Mouse (Mus musculus): ENCODE data around the gene Cdc5l.
"Not testable (repeated sequence)": the region's sequence is repeated elsewhere in the genome, so short reads cannot be mapped to it uniquely, and the experiment has no call there.

The Cdc5l gene

DNA sequence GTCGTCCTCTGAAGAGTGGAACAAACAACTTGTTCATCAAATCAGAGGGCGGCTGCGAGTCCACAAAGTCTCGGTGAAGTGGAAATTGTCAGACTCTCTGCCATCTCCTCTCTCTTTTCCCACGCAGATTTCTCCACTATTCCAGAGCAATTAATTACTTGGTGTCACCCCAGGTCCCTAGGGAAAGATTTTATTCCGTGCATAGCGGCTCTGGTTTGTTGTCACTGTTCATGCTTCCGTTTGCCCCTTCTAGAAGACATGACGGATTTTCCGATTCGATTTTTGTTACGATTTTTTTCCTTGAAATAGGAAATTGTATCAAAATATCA lies 689 bp upstream of the Cdc5l start:
- DNase-seq, result no peak

DNA sequence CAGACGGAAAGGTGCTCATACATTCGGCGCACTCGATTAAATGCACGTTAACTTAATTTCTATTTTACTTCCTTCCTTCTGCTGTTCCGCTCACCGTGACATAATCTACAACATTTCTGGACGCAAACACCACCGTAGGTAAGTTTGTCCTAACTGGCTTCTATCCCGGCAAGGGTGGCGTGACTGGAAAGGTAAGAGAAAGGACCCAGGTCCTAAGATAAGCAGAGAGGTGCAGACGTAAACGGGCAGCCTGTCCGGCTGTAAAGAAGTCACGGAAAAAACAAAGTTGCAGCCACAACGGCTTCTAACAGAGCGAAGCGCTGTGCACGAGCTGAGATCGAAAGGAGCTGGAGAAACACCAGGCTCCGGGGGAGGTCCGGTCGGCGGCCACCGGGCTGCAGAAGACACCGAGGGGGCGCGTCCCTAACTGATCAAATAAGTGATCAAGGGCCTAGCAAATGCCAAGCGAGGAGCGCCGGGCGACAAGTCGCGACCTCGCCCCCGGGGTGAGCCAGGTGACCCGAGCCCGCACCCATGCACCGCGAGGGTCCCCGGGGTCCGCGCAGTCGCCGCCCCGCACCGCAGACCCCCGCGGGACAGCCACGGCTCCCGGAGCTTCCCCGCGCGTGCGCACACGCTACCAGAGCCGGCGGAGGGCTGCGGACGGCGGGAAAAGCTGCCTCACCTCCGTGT lies 685 bp downstream of the Cdc5l start:
- DNase-seq, result no peak

GRCm38 (mm10) chr17:45432007-45432406 lies 1.5 kb downstream of the Cdc5l start:
- DNase-seq, result no peak

DNA sequence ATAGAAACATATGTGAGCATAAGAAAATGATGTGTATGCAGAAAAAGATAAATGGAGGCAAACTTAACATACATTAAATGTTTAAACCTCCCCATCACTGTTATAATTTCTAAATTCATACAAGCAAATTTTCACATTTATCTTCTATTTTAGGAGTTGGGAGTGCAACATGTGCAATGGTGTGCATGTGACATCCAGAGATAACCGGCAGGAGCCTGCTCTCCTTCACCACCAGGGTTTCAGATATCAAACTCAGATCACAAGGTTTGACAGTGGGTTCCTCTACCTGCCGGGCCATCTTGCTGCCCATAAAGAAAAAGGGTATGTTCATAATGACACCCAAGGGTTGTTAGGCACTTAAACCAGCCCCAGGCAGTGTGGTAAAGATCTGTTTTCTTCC lies 16.1 kb downstream of the Cdc5l start:
- DNase-seq, result no peak

DNA sequence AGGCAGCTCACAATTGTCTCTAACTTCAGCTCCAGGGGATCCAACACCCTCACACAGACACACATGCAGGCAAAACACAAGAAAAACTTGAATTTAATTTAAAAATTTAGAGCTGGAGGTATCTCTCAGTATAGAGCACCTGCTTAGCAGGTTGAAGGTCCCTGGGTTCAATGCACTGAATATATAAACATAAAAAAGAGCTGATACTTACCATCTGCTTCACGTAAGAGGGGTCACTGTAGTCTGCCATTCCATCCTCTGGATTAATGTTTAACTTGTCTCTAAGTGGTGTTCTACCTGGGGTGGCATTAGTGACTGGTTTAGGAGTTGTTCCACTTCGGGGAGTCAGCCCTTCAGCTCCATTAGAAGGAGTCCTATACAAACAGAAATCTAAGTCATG lies 21.9 kb downstream of the Cdc5l start:
- DNase-seq, result not testable (repeated sequence)

- DNase-seq, result no peak
Observed at GRCm38 (mm10) chr17:45408719-45409118, 24.8 kb downstream of the Cdc5l start.

- no peak for DNase-seq
Observed at GRCm38 (mm10) chr17:45406281-45406680, 27.3 kb downstream of the Cdc5l start.

GRCm38 (mm10) chr17:45403207-45403606 lies 30.3 kb downstream of the Cdc5l start:
- DNase-seq, result peak; percentile 16 to 60

GRCm38 (mm10) chr17:45402601-45403000 lies 30.9 kb downstream of the Cdc5l start:
- no peak for DNase-seq

DNA sequence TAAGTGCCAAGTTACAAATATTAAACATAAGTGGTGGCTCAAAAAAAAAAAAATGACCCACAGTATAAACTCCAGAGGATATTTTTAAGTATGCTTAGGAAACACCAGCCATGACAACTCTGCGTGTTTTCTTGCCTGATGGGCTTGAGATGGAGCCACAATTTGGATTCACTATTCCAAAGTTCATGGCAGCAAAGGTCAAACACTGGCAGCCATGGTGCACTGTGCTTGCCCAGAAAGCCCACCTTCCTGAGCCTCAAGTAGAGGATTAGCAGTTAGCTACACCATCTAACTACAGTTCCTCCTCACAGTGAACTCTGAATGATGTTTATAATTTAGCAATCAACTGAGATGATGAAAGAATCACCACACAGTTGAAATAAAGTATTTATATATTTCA lies 31.4 kb downstream of the Cdc5l start:
- DNase-seq, result no peak

- no peak for DNase-seq
Observed at GRCm38 (mm10) chr17:45401126-45401905, 32.2 kb downstream of the Cdc5l start.

- no peak for DNase-seq
Observed at GRCm38 (mm10) chr17:45398021-45398420, 35.5 kb downstream of the Cdc5l start.

DNA sequence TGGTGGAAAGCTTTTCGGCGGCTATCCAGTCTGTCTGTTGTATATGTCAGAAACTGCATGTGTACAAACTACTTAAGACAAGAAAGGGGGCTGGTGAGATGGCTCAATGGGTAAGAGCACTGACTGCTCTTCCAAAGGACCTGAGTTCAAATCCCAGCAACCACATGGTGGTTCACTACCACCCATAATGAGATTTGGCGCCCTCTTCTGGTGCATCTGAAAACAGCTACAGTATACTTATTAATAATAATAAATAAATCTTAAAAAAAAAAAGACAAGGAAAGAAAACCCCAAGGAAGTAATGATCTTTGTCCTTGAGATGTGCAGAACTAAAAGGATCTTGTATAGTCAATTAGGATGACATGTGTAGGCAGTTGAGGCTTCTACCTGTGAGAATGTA lies 36.0 kb downstream of the Cdc5l start:
- no peak for DNase-seq

- DNase-seq, result no peak
Observed at GRCm38 (mm10) chr17:45394612-45395011, 38.9 kb downstream of the Cdc5l start.

- DNase-seq, result no peak
Observed at GRCm38 (mm10) chr17:45393765-45394164, 39.8 kb downstream of the Cdc5l start.

- DNase-seq, result no peak
Observed at GRCm38 (mm10) chr17:45389896-45390295, 43.6 kb downstream of the Cdc5l start.

- no peak for DNase-seq
Observed at GRCm38 (mm10) chr17:45386986-45387385, 46.6 kb downstream of the Cdc5l start.

- no peak for DNase-seq
Observed at GRCm38 (mm10) chr17:45383305-45383704, 50.2 kb downstream of the Cdc5l start.

GRCm38 (mm10) chr17:45379271-45379784 lies 54.2 kb downstream of the Cdc5l start:
- no peak for DNase-seq

DNA sequence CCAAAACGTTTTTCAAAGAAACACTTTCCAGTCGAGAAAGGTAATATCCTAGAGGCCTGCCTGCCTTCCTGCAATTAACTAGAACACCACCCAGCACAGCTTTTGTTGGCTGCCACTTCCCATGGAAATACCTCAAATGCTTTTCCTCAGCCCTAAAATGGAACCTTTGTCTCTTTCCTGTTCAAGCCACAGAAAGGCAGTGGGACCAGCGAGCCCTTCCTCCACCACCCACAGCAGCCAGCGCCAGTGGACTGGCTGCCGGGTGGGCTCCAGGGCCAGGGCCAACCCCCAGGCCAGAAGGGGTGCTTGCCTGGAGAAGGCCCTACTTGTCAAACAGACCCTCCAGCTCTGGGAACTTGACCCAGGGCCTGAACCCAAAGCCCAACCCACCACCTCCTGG lies 56.2 kb downstream of the Cdc5l start:
- no peak for DNase-seq

DNA sequence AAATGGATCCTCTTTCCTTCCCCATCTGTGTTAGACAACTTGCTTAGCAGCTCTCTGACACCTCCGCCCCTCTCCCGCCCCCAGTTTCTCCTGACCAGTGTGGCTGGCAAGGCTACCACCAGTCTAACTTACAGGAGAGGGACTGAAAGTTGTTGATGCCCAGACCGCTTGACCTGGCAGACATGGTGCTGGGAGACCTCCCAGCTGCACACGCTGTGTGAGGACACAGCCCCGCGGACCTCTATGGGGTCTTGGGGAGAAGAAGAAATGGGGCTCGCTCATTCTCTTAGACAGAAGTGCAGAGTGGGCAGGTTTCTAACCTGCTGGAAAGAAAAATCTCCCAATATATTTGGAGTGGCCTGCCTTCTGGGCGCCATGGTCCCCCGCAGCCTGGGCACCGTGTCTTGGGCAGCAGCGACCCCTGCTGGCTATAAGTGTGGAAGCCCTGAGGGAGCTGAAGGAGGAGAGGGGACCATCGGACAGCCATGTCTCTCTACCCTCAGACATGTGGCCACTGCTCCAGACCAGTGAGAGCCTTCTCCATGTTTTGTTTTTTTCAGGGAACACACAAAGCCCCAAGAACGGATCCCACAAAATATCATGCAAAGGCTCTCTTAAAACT lies 59.4 kb downstream of the Cdc5l start:
- peak; percentile 75 to 77 for DNase-seq

DNA sequence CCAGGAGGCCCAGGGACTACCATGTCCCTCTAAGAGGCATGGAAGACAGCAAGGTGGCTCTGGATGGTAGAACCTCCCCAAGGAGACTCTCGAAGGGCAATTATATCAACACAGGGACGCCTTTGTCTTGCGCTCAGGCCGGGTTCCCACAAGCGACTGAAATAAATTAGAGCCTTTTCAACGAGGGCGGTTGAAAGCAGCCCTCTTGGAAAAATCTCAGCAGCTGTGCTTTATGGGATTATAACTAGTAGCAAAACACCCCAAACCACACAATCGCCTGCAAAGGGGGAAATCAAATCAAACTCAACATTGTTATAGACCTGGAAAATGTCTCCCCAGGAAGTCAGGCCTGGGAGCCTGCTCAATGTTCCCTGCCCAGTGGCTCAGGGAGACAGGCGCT lies 62.5 kb downstream of the Cdc5l start:
- DNase-seq, result no peak

DNA sequence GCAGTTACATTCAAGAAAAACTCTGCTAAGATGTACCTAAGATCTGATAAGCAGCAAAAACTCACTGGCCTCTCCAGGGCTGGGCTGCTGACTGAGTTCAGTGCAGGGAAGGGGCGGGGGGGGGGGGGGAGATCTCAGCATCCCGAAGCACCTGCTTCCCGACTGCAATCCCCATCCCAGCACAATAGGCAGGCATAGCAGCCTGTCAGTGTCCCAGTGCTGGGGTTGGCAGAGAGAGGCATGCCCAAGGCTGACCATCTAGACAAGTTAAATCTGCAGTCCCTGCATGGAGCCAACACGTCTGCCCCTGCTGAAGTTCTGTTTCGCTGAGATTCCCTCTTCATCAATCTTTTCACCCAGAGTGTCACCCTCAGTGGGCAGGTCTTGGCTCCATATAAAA lies 63.0 kb downstream of the Cdc5l start:
- DNase-seq, result no peak

DNA sequence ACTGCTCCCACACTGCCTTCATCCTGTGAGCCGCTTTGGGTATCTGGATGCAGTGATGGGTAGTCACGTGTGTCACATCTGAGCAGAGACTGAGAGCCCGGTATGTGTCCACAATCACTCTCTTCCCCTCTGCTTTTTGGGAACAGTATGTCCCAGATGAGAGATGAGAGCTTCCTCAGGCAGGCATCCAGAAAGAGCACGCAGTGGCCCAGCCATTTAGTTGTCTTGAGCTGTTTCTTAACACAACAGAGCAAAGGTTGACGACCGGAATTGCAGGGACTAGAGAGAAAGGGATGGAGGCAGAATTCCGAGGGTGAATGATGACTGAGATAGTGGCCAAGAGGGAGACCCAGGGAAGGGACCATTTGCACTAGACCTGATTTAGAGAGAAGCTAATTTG lies 68.7 kb downstream of the Cdc5l start:
- DNase-seq, result no peak

Measured in cerebellum, postnatal 36 days (tissue).